Mouse (Mus musculus) hindbrain, embryonic 14.5 days (tissue): ENCODE results near the gene Dmbx1. TPM values are rescaled to one million over a fixed set of nuclear protein-coding genes. Genes with fewer than 3 reads are reported as not detected.

ENCODE experiments used
- ATAC-seq: fragments of 200-750 bp; cut with Nextera tagmentation; 2 replicates; pipeline ENCODE4 v1.8.0; 2017; ENCODE audit warnings: moderate number of reproducible peaks, mild to moderate bottlenecking, moderate TSS enrichment, moderate library complexity; ENCODE audit not compliant: low FRiP score
- DNase-seq: peaks from one replicate; pipeline ENCODE4 v3.0.0-alpha.2; 2015; ENCODE audit warnings: low spot score
- H3K27ac ChIP-seq: fragments of 300-500 bp; sonication (generic); 2 replicates; pipeline ENCODE4 v1.5.1; 2014; ENCODE audit warnings: mild to moderate bottlenecking, moderate library complexity
- H3K27me3 ChIP-seq: fragments of 300-500 bp; sonication (generic); 2 replicates; pipeline ENCODE4 v1.6.1; 2014; ENCODE audit warnings: mild to moderate bottlenecking, low read length, mixed read lengths; ENCODE audit not compliant: control insufficient read depth, insufficient read depth
- H3K36me3 ChIP-seq: fragments of 300-500 bp; sonication (generic); replicated peaks from 2 replicates; pipeline ENCODE4 v1.6.1; 2014; ENCODE audit not compliant: control insufficient read depth, insufficient read depth
- H3K4me1 ChIP-seq: fragments of 300-500 bp; sonication (generic); replicated peaks from 2 replicates; pipeline ENCODE4 v1.6.1; 2014; ENCODE audit warnings: antibody characterized with exemption, low read length, mixed read lengths; ENCODE audit not compliant: control insufficient read depth, insufficient read depth
- H3K4me2 ChIP-seq: fragments of 300-500 bp; sonication (generic); replicated peaks from 2 replicates; pipeline ENCODE4 v1.6.1; 2014; ENCODE audit warnings: mild to moderate bottlenecking, moderate library complexity
- H3K4me3 ChIP-seq: fragments of 300-500 bp; sonication (generic); replicated peaks from 2 replicates; pipeline ENCODE4 v1.5.1; 2014; ENCODE audit warnings: mild to moderate bottlenecking, low read length
- H3K9ac ChIP-seq: fragments of 300-500 bp; sonication (generic); 2 replicates; pipeline ENCODE4 v1.6.1; 2014
- H3K9me3 ChIP-seq: fragments of 300-500 bp; sonication (generic); 2 replicates; pipeline ENCODE4 v1.6.1; 2016; ENCODE audit warnings: low read length; ENCODE audit not compliant: control insufficient read depth
- WGBS: fragments of 180-500 bp; shearing (Covaris S2); extraction: QIAGEN DNeasy Blood & Tissue Kit; methylation state at CpG from one replicate; pipeline ENCODE4 v1.1.7; 2014; 5-methylcytosine and 5-hydroxymethylcytosine counted together
- polyA plus RNA-seq: library from polyadenylated mRNA; unstranded; fragments of >200 nt; fragmentation: Nextera tagmentation; extraction: Ambion mirVana; gene quantifications from 2 replicates; pipeline ENCODE4 v1.2.1, GENCODE M21; 2014

Gene Dmbx1
- polyA plus RNA-seq, 1 experiment from 2014 or later = 2.7 TPM

DNA sequence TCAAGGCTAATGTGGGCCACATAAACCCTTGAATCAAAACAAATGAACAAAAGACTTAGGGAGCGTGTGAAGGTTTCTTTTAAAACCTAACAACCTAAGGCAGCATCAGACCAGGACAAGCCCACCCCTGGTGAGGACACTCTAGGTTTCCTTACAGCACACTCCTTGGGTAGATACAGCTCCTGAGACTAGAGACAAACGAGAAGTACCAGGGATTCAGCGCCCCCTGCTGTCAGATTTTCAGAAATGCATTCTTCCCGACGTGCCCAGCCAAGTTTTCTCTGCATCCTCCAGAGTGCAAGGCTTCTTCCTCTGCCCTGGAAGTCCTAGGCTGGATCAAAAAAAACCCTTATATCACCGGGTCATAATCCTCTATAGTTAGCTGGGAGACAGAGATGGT lies 13.0 kb upstream of the Dmbx1 start:
- no peak overlapping the region for H3K9ac ChIP-seq
- 13% methylated on average over 6 of the region's 6 CpGs for WGBS
- no peaks in the 10 kb centered on the region for H3K36me3 ChIP-seq
- no peak for ATAC-seq
- peaks cover 92% of the 10 kb centered on the region for H3K27me3 ChIP-seq
- DNase-seq = peak; percentile 74
- no peak overlapping the region for H3K4me2 ChIP-seq
- H3K4me3 ChIP-seq = no peak overlapping the region
- no peaks in the 10 kb centered on the region for H3K9me3 ChIP-seq
- 0 out of 2 replicates have a peak, but pooled peaks cover 4% of the 10 kb centered on the region for H3K4me1 ChIP-seq
- no peak overlapping the region for H3K27ac ChIP-seq

DNA sequence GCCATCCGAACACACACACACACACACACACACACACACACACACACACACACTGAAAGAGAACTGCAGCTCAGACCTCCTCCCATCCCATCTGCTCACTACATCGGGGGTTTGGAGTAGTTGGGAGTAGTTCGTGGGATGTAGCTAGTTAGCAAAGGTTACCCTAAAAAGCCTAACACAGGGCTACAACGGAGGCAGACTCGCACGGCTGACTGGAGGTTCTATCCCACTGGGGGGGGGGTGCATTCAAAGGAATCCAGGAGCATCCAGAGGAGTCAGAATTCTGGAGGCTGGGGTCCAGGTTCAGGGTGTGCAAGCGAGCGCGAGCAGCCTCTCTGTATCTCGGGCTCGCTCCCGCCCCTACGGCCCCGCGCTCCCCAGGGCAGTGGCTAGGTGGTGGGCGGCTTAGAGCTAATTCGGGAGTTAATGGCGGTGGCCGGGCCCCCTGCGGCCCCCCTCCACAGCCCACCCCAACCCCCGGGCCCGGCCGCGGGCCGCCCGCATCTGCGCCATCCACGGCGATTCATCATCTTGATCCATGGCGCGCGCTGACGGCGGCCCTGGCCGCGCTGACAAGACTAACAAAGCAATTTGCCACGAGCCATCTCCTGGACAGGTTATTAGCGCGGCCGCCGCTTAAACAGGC lies 4.1 kb upstream of the Dmbx1 start:
- H3K9ac ChIP-seq = peak overlapping the region; percentile 39; the same call in 1 of the 2 replicates
- no peak for DNase-seq

GRCm38 (mm10) chr4:115941242-115941820 lies 1.6 kb upstream of the Dmbx1 start:
- Histone ChIP-seq H3K27ac (no peak overlapping the region), H3K9me3 (no peaks in the 10 kb centered on the region), H3K36me3 (no peaks in the 10 kb centered on the region), H3K4me1 (peaks cover 15% of the 10 kb centered on the region; the same call in 1 of the 2 replicates), H3K27me3 (peaks cover 99% of the 10 kb centered on the region), H3K4me2 (no peak overlapping the region), H3K9ac (no peak overlapping the region), H3K4me3 (no peak overlapping the region)
- no peak for ATAC-seq
- 3% methylated on average over 9 of the region's 9 CpGs for whole genome bisulfite sequencing
- DNase-seq = no peak

More for the DNA sequence above, 4.1 kb upstream of the Dmbx1 start:
- WGBS = 1% methylated on average over 40 of the region's 41 CpGs
- Histone ChIP-seq H3K27ac (no peak overlapping the region), H3K4me3 (peak overlapping the region; percentile 28), H3K9me3 (no peaks in the 10 kb centered on the region), H3K4me2 (peak overlapping the region; percentile 58), H3K36me3 (no peaks in the 10 kb centered on the region), H3K27me3 (peaks cover 92% of the 10 kb centered on the region), H3K4me1 (peaks cover 15% of the 10 kb centered on the region; the same call in 1 of the 2 replicates)
- ATAC-seq = peak; percentile 56

DNA sequence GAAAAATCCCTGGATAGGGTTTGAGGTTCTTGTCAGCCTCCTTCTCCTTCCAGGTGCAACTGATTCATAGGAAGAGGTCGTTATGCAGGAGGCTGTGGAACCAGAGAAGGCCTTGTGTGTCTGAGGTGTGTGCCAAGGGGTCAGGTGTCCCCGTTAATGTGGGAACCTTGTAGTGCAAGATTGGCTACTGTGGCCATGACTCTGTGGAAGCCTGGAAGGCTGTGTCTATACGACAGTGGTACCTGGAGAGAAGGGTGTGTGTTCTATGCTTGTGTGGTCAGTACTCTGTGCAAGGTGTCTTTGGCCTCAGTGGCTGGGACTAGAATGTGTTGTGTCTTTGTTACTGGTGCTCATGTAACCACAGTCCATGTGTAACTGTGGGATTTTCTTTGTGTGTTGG lies 955 bp upstream of the Dmbx1 start:
- no peaks in the 10 kb centered on the region for H3K9me3 ChIP-seq
- peaks cover 15% of the 10 kb centered on the region; the same call in 1 of the 2 replicates for H3K4me1 ChIP-seq
- no peak overlapping the region for H3K27ac ChIP-seq
- H3K9ac ChIP-seq = no peak overlapping the region
- no peaks in the 10 kb centered on the region for H3K36me3 ChIP-seq
- H3K4me3 ChIP-seq = no peak overlapping the region
- 9% methylated on average over 3 of the region's 3 CpGs for WGBS
- DNase-seq (no peak), ATAC-seq (no peak)
- H3K27me3 ChIP-seq = peaks cover 95% of the 10 kb centered on the region
- no peak overlapping the region for H3K4me2 ChIP-seq

DNA sequence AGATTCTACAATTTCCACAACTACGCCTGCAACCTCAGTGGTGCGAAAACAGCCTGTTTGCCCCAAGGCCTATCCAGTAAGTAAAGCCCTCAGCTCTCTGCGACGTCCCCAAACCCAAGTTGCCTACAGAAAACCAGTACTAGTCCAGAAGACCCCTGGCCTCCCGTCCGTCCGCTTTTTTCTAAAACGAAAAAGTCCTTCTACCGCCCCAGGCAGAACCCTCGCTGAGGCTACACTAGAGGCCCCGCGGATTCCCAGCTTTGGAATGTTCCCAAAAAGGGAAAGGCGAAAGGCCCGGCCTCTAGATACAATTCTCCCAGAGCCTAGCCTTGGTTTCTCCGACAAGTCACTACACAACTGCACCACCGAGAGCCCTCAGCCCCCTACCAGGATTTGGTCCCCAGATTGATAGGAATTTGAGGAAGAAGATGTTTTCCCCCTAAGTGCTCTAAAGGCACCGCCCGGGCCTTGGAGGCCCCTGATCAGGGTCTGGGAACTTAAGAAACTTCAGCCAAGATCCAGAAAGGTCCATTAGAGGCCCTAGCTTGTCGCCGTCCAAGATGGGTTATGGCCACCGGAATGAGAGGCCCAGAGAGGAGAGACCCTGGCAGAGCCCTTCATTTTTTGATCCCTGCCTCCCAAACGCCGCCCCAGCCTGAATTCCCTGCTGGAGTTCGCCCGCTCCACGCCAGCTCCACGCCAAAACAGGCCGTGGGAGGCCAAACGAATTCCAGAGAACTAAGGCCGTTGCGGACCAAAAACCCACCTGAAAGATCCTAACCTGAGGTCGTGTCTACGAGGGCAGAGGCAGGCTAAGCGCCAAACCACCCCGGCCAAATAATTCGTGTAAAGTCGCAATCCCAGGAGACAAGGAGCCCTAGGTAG lies 1.2 kb downstream of the Dmbx1 start:
- H3K27me3 ChIP-seq = peaks cover 92% of the 10 kb centered on the region
- H3K36me3 ChIP-seq = no peaks in the 10 kb centered on the region
- 0 out of 2 replicates have a peak, but pooled peaks cover 8% of the 10 kb centered on the region for H3K4me1 ChIP-seq
- H3K4me3 ChIP-seq = peak overlapping the region; percentile 20
- DNase-seq = no peak
- ATAC-seq = no peak
- WGBS = 1% methylated on average over 37 of the region's 37 CpGs
- H3K9ac ChIP-seq = no peak overlapping the region; the same call in 1 of the 2 replicates
- no peaks in the 10 kb centered on the region for H3K9me3 ChIP-seq
- H3K4me2 ChIP-seq = peak overlapping the region; percentile 48
- H3K27ac ChIP-seq = no peak overlapping the region

DNA sequence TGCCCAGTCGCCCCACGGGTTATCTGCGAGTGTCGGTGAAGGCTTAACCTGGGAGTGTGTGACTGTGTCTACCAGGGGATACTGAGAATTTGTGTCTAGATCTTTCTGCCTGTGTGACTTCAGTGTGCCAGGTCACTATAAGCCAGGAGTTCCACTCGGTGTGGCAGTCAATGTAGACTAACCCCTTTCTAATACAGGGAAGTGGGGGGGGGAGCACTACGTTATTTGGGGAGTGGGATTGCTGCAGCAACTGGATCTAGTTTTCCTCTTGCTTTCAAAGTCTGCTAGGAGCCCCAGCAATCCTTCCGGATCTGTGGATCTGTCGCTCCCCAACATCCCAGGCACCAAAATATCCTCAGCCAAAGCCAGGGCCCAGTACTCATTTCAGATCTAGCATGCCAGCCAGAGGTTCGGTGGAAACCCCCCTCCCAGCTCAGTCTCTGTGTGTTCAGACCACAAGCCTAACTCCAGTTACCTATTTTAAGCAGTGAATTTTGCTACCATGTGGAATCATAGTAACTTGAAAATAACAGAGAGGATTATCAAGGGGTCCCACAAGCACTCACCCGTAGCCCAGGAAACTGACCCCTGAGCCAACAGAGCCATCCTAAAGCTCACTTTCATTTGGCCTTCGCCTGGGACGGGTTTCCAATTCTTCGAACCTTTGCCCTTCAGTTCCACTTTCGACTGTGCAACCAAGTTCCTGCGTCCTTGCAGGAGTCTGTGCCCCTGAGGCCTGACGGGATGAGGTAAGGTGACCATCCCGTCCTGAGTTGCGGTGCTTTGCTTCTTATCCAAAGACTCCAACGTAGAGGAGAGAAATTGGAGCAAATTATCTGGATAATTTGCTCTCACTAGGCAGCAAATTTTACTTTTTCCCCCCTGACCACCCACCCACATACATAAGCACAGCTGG lies 2.4 kb downstream of the Dmbx1 start:
- H3K36me3 ChIP-seq = no peaks in the 10 kb centered on the region
- peak overlapping the region; percentile 19; the same call in 1 of the 2 replicates for H3K4me2 ChIP-seq
- DNase-seq (no peak), ATAC-seq (no peak)
- 0 out of 2 replicates have a peak, but pooled peaks cover 8% of the 10 kb centered on the region for H3K4me1 ChIP-seq
- H3K9me3 ChIP-seq = no peaks in the 10 kb centered on the region
- no peak overlapping the region for H3K27ac ChIP-seq
- H3K27me3 ChIP-seq = peaks cover 92% of the 10 kb centered on the region
- peak overlapping the region; percentile 2; the same call in 1 of the 2 replicates for H3K4me3 ChIP-seq
- 4% methylated on average over 19 of the region's 19 CpGs for WGBS
- no peak overlapping the region for H3K9ac ChIP-seq

DNA sequence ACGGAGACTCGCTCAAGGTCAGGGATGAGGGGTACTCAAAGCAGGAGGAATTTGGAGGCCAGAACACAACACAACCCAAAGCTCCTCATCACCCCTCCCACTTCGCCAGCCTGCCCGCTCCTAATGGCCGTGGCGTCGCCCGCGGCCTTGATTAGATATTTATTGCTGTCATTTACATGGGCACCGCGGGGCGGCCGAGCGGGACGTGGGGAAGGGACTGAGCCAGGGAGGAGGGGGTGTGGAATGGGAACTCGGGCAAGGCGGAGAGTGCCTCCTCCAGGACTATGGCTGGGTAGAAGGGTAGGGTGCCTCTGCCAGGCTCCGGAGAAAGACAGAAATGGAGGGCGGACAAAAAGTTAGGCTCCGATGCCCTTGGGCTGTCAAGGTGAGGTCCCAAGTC lies 3.1 kb downstream of the Dmbx1 start:
- H3K9me3 ChIP-seq = no peaks in the 10 kb centered on the region
- H3K4me2 ChIP-seq = peak overlapping the region; percentile 19
- peaks cover 92% of the 10 kb centered on the region for H3K27me3 ChIP-seq
- H3K27ac ChIP-seq = no peak overlapping the region
- ATAC-seq = no peak
- peaks cover 11% of the 10 kb centered on the region; the same call in 1 of the 2 replicates for H3K4me1 ChIP-seq
- no peaks in the 10 kb centered on the region for H3K36me3 ChIP-seq
- DNase-seq = no peak
- H3K4me3 ChIP-seq = peak overlapping the region; percentile 2; the same call in 1 of the 2 replicates
- under 1% methylated on average over 20 of the region's 20 CpGs for WGBS
- no peak overlapping the region for H3K9ac ChIP-seq

DNA sequence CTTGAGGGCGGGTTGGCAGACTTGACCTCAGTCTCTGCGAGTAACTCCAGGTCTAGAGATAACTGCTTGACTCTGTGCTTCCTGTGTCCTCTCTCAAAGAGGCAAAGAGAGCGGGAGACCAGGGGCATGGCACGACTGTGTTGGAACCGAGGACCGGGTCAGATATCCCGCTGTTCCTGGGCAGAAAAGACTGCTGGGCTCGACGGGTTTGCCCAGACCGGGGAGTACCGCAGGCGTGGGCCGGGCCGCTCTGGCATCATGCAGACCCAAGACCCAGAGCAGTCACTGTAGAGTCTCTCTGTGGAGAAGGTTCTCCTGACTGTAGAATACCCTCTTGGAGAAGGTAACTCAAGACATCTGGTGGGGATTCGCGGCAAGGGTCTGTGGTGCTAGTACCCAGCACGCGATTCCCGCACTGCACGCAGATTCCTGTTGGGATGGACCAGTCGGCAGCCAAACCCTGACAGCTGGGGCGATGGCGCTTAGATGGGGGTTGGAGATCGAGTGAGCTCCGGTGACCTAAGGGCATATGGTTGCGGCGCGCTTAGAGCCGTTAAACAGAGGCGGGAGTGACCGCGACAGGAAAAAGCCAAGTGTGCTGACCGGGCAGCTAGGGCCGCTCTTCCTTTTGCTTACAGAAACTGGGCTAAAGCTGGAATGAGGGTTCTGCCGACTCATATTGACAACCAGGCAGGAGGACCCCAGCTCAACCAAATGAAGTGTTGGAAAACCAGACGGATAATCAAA lies 3.7 kb downstream of the Dmbx1 start:
- Histone ChIP-seq H3K9me3 (no peaks in the 10 kb centered on the region), H3K4me3 (peak overlapping the region; percentile 2; the same call in 1 of the 2 replicates), H3K9ac (peak overlapping the region; percentile 18; the same call in 1 of the 2 replicates), H3K4me1 (peaks cover 13% of the 10 kb centered on the region; the same call in 1 of the 2 replicates), H3K4me2 (peak overlapping the region; percentile 19; the same call in 1 of the 2 replicates), H3K27me3 (peaks cover 92% of the 10 kb centered on the region), H3K27ac (no peak overlapping the region), H3K36me3 (no peaks in the 10 kb centered on the region)
- WGBS = 2% methylated on average over 36 of the region's 36 CpGs
- DNase-seq = no peak
- ATAC-seq = no peak
